Mouse (Mus musculus) spleen, postnatal 10 days (tissue): ENCODE measurements at regions not wholly inside any gene's neighbourhood (a gene's known extent, or its start where the extent isn't known, plus 50 kb on each side); places are given as distances from the start of the nearest gene placed in this dataset.

Source experiments
- DNase-seq, 2 experiments: peaks; one replicate each; pipeline ENCODE4 v3.0.0; 2021 to 2022; ENCODE audit warnings: low spot score in 2 of 2

DNA sequence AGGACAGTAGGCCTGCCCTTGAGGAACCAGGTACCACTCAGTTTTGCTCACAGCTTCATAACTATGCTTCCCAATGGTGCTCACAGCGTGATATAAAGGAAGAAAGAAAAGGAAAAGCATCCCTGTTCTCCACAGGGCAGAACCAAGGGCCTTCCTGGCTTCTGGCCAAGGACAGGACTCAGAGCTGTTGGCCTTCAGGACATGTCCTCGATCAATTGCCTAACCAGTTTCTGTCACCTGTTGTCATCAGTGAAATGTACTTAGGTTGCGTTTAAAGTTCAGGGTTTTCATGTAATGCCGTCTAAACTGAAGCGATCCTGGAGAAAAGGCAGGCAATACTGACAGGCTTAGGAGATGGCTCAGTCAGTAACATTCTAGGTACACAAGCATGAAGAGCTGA, 232.9 kb downstream of the Csl start:
- no peak for DNase-seq

DNA sequence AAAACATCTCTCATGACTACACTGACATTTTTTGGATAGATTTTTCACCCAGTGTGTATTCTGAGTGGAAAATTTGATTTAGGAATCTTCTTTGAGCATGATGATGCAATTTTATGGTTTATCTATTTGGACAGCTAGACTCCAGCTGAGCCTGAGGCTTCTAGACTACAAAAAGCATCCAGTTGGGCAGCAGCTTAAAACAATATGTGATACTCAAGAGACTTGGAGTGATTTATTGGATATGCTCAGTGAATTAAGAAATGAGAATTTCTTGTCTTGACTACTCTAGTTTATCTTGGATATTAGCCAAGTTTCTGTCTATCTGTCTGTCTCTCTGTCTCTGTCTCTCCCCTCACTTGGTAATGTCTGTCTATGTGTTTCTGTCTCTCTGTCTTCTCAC, 228.4 kb downstream of the Csl start:
- no peak for DNase-seq

DNA sequence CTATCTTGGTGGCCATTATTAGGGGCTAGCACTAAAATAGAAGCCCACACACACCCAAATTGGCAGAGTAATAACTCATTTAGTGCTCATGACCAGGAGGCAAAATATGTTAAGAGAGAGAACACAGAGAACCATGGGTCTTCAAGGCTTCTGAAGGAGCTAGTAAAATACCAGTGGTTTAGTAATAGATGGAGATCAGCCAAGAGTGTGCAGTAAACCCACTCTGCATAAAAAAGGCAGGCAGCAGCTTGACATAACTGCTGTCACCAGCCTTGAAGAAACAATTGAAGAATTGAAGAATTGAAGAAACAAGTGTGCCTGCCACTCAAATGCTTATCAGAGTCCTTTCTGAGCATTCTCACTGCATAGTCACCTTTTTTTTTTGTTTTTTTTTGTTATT, 227.9 kb downstream of the Csl start:
- no peak for DNase-seq

DNA sequence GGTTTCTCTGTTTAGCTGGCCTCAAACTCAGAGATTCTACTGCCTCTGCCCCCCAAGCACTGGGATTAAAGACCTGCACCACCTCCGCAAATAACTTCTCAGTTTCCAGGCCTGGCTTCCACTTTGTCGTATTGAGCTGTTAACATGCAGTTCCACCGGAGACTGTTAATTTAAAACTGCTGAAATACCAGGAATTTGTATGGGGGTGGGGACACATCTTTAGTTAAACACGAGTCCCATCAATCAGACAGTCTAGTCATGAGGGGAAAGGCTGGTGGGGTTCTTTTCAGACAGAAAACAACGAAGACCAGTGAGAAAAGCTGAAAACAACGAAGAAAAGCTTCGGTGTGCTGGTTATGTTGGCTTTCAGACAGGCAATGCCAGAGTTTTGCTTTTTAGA, 227.5 kb downstream of the Csl start:
- DNase-seq = no peak

DNA sequence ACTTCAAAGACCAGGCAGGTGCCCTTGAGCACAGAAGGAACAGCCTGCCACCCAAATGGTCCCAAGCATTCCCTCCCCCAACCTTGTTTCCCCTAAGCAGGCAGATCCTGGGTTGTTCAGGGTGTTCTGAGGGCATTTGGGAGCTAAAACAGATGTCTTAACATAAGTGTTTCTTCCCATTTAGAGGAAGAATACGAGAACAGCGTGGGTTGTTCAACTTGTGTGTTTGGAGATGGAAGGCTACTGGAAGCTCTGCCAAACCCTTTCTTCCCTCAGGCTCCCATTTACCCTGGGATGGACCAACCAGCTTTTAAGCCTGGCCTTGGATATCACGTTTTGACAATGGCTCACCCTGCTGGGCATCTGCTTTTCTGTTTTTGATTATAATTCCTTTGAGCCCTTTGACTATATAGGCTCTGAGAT, 226.8 kb downstream of the Csl start:
- DNase-seq = no peak

DNA sequence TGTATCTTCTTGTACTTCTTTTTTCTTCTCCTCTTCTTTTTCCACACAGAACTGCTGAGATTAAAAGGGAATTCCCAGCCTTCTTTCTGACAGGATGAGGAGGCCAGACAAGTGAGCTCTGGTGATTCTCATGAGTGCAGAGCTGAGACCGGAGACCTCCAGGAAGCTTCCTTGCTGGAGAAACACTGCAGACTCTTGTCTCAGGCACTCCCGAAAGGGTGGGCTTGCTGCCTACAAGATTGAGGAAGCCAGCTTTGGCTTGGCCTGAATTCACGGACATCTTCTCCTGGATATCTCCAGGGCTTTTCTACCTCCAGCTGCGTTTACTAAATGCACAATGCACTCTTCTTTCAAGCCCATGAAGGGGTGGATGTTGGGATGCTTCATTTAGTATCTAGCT, 226.0 kb downstream of the Csl start:
- no peak for DNase-seq

DNA sequence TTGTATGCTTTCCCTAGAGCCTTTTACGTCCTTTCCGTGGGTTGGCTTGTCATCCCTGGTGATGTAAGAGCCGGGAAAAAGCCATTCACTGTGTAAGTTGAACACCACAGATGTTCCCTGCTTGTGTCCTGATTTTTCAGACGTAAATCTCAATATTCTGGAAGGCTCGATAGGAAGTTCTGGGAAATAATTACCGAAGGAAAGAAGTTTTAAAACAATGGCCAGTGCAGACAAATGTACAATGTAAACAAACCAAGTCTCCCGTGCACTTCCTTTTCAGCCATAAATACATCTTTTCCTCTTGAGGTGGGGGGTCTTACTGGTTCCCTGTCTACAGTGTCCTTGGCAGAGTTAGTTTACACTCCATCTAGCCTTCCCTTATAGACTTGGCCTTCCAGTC, 225.2 kb downstream of the Csl start:
- no peak for DNase-seq

DNA sequence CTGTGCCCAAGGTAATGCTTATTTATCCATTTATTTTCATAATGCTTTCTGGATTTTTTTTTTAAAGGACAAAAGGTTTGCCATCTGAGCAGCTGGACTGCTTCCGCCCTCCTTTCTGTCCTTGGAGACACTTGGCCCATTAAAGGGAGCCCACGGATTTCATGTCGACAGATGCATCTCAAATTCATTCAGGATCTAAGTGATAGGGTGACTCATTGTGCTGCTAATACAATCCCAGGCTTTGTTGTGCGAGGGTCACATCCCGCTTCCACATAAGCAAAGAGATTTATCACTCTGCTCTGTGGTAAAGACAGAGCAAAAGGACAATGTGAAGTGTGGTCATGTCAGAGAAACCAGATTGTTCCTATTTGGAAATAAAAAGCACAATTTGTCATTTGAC, 220.8 kb downstream of the Csl start:
- no peak for DNase-seq

DNA sequence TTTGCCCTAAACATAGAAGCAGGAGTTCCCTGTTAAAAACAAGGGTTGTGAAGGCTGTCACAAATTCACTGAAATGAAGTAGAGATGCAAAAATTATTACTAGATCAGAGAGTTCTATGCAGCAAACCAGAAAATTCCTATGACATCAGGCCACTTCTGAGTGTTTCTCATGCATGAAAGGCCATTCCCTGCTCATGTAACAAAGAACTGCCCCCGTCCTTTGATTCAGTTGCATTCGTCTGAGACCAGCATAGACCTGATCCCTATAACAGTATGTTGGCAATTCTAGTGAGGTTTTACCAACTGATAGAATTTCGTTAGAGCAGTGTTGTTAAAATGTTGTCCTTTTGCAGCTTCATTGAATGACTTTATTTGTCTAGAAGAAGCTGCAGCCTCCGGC, 207.1 kb downstream of the Csl start:
- no peak for DNase-seq

DNA sequence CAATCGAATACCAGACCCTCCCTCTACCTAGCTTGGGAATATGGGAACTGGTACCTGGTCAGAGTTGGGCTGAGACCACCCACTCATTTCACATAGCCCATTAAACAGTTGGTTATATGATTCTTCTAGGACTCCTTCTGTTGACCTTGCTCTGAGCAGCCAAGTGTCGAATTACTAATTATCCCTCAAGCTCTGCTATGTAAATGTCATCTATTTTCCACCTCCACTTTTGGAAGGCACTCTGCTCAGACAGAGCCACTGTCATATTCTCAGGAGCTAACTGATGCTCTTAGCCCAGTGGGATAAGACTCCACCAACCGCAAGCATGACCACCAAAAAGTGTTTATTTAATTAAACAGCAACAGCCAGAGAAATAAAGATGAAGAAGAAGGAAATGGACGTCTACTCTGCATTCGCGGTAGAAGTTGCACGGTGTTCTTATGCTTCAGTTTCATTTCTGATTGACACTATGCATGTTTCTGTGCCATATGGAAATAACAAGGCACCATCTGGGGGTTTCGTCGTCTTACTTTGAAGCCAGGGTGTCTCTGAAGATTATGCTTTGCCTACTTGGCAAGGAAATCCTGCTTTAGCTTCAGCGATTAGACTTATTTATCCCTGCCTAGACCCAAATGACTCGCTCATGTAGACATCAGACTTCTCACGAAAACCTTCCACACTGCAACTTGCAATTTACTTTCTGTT, 206.5 kb downstream of the Csl start:
- DNase-seq = no peak

DNA sequence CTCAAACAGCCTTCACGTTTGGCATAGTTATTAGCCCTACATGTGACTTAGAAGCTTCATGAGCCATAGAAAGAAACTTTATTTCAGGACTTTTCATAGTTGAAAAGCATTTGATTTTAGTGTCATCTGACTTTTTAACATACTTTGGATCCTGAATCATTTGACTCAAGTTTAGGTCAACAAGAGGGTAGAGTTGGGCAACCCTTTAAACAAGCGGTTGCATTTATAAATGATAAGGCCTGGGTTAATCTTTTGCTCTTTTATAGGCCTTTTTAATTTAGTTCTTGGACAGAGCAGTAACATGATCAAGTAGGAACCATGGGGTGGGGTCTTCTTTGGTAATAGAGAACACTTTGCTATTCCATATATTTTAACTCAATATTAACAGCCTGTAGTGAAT, 204.4 kb downstream of the Csl start:
- DNase-seq = no peak

DNA sequence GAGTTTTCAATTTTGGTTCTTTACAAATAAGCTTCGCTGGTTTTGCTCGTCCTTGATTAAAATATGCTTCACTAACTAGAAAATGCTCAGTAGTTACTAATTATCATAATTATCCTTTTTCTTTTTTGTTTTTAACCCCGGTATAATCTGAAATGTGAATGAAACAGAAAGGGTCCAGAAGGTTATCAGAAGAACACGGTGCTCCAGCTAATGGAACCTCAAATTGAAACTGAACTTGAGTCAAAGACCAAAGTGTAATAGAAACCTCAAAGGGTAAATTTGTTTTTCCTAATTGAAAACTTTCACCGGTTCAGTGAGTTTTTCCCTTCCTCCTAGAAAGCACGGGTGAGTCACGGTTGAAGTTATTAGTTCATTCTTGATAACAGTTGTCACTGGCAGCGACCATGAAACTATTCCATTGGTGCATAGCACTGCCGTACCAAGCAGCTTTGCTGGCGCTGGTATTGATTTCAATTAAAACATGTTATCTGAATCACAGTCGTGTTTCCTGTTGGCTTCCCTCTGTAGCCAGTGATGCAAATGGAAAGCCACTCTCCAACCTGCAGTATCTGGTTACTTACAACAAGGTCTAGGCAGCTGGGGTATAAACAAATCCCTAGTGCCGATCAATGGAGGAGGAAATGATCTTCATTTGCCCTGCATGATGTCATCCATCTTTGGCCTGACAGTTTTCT, 203.7 kb downstream of the Csl start:
- no peak for DNase-seq

DNA sequence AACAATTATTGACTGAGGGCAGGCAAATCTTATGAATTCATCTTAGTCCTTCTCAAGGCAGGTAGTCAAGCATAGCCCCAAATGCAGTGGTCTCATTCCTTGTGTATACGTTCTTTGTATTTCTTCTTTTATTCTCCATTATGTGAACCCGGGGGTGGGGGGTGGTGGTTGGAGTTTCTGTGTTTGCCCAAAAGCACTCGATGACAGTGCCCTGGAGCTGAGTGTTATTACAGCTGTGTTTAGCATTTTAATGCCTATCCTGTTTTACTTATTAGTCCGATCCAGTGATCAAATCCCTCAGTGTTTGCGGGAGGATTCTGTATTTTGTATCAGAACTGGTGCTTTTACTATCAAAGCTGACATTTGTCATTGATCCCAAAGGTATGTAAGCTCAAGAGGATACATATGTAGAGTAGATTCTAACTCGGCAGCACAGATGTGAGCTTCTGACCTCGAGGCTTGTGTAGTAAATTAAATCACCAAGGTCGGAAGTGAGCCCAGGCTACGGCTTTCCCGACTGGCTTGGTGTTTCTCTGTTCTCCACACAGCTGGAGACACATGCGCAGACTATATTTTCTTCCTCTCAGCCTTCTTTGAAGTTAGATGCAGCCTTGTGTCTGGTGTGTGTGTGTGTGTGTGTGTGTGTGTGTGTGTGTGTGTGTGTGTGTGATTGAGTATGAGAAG, 203.0 kb downstream of the Csl start:
- DNase-seq = no peak

DNA sequence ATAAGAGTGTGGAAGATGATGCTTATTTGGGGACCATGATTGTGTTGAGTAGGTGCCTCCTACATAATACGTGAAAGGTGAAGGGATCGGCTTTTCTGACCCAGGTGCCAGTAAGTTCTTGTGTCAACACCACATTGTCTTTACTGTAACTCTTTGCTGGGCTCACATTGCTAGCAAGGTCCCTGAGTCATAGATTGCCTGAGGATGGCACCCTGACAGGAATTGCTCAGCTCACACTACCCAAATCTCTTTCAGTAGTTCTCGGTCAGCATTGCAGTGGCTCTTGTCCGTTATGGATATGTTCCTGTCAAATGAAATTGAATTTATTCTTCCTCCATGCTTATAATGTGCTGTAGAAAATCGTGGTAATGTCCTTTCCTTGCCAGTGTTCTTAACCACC, 200.8 kb downstream of the Csl start:
- DNase-seq = no peak

DNA sequence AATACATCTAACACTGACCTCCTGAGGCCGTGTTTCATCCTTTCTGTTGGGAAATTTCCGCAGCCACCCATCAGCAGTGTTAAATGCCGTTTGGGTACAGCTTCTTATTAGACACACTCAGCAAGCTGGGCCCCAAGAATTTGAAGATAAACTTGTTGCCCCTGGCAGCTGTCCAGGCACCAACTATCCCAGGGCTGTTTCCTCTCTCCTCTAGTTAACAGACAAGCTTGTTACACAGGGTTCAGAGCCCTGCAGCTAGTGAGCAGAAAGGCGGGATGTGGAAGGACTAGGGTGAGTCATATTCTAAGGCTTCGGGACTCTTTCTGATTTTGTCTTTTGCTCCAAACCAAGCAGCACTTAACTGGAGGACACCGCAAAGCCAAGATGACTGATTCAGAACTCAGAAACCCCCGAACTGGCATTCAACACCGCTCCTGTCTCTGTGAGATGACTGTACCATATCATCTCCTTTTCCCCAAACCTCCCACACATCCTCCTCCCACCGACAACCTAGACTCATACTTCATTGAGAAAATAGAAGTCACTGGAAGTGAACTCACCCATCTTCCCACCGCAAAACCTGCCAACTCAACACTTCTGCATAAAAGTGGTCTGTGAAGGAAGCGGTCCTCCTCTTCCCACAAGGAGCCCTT, 198.2 kb downstream of the Csl start:
- DNase-seq = no peak

DNA sequence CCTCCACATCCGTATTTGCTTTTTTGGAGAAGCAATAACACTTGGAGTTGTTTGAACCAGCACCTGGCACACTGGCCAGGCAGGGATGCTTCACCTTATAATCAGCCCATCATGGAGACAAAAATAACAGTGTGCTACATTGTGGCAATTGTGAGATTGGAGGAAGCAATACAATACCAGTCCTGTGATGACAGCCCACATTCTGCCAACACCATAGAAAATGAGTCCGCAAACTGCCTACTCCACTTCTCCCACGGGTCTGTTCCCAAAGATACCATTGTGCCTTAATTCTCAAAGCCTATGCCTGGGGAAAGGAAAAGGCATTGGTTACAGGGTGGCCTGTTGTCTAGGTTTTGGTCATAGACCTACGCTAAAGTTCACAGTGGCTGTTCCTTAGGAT, 194.9 kb downstream of the Csl start:
- DNase-seq = no peak

DNA sequence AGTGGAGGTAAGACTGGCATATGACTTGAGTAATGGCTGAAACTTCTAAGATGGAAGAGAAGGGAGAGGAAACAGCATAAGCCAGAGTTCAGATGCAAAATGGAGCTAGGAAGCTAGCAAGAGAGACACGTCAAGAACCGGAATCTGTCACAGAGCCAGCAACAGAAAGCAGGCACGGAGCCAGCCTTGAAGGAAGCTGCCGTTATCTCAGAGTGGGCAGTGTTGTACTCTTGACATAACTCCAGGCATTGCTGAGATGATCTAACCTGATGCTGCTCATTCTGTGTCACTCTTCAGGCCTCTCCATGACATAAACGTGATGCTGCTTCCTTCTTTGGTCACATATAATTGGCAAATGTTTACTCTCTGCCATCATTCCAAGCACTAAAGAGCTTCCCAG, 191.0 kb downstream of the Csl start:
- no peak for DNase-seq

DNA sequence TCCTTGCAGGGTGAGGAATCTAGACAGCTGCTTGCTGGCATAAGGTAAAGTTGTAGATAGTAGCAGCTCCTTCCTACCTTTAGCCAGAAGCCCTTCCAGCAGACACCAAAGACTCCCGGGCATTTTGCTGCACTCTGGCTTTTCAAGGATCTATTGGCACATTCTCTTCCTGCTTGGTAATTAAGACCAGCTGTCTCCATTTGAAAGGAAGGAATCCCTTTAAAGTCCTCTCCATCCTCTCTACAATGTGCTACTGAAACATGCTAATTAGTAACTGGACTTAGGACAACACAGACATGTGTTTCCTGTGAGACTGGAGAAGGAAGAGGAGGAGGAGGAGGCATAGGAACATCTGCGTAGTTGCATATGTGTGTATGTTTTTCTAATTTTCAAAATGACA, 189.3 kb downstream of the Csl start:
- no peak for DNase-seq

DNA sequence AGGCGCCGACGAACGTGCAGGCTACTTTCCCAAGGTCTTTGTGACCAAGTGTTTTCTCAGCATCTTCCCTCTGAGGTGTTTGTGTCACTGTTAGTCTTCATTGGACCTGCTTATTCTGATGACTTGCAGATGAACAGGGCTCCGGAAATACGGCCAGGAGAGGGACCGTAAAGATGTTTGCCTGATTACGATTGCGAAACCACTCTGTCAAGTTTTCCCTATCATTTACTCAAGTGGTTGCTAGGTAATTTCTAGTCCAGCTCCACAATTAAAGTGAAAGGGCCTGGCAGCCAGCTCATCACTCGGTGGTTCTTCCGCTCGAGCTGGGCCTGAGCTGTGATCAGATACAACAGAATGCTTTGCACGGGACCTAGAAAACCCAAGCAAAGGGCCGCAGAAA, 185.5 kb downstream of the Csl start:
- no peak for DNase-seq

DNA sequence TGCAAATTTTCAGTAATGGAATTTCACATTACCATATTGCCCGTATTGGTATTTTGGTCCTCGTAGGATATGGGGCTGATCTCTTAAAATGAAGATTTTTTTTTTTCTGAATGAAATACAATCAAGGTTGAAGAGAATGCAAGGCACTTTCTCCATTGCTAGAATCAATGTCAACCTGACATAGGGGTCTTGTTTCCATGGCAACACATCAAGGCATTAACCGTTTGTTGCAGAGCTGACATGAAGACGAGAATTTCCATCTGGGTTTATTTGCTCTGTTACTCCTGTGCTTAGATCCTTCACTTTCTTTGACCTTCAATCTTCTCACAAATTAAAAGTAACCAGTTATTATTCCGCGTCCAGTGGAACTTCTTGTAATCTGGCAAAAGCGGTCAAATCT, 184.2 kb downstream of the Csl start:
- DNase-seq = no peak

DNA sequence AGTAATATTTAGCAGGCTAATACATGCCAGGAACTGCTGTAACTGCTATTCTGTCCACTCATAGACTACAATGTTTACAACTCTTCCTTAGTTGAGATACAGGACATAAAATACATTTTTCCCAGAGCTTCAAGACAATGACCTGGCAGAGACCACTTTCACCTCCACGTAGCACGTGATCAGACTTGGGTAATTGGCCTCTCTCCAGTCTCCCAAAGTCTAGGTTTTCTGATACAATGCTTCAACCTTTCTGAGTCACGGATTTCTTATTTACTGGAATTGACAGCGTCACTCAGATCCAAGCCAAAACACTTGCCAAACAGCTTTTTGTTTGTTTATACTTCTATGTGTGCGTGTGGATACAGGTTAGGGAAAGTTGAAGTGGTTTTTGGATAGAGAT, 183.2 kb downstream of the Csl start:
- no peak for DNase-seq

DNA sequence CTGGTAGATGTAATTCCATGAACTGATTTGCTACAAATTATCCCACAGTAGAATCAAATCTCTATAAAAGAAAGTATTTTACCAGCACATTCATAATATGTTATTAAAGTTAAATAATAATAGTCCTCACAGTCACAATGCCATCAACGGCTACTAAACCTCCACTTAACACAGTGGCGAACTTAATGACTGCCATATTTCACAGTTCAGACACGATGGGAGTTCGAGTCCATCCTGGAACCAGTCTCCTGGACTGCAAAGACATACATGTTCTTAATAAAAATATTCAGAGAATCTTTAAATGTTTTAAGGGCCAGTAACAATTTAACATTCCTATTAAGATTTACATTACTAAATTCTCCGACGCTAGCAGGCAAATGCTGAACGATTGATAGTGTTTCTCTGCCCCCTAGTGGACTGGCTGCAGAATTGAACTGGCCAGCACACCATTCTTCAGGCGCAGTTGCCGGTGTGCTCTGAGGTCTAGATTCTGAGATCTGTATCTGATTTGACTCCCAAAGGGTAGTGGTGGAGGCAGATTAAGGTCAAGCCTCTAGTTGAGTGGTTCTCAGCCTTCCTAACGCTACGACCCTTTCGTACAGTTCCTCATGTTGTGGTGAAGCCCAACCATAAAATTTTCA, 182.3 kb downstream of the Csl start:
- DNase-seq = peak in 1 of 2 experiments; percentile 44
